Mouse (Mus musculus) hindbrain, embryonic 14.5 days (tissue): ENCODE measurements at regions not wholly inside any gene's neighbourhood (a gene's known extent, or its start where the extent isn't known, plus 50 kb on each side); places are given as distances from the start of the nearest gene placed in this dataset.

Experiments used
- ATAC-seq: fragments of 200-750 bp; cut with Nextera tagmentation; 2 replicates; pipeline ENCODE4 v1.8.0; 2017; ENCODE audit warnings: moderate number of reproducible peaks, mild to moderate bottlenecking, moderate TSS enrichment, moderate library complexity; ENCODE audit not compliant: low FRiP score
- DNase-seq: peaks from one replicate; pipeline ENCODE4 v3.0.0-alpha.2; 2015; ENCODE audit warnings: low spot score
- H3K27ac ChIP-seq: fragments of 300-500 bp; sonication (generic); 2 replicates; pipeline ENCODE4 v1.5.1; 2014; ENCODE audit warnings: mild to moderate bottlenecking, moderate library complexity
- H3K27me3 ChIP-seq: fragments of 300-500 bp; sonication (generic); 2 replicates; pipeline ENCODE4 v1.6.1; 2014; ENCODE audit warnings: mild to moderate bottlenecking, low read length, mixed read lengths; ENCODE audit not compliant: control insufficient read depth, insufficient read depth
- H3K36me3 ChIP-seq: fragments of 300-500 bp; sonication (generic); replicated peaks from 2 replicates; pipeline ENCODE4 v1.6.1; 2014; ENCODE audit not compliant: control insufficient read depth, insufficient read depth
- H3K4me1 ChIP-seq: fragments of 300-500 bp; sonication (generic); replicated peaks from 2 replicates; pipeline ENCODE4 v1.6.1; 2014; ENCODE audit warnings: antibody characterized with exemption, low read length, mixed read lengths; ENCODE audit not compliant: control insufficient read depth, insufficient read depth
- H3K4me2 ChIP-seq: fragments of 300-500 bp; sonication (generic); replicated peaks from 2 replicates; pipeline ENCODE4 v1.6.1; 2014; ENCODE audit warnings: mild to moderate bottlenecking, moderate library complexity
- H3K4me3 ChIP-seq: fragments of 300-500 bp; sonication (generic); replicated peaks from 2 replicates; pipeline ENCODE4 v1.5.1; 2014; ENCODE audit warnings: mild to moderate bottlenecking, low read length
- H3K9ac ChIP-seq: fragments of 300-500 bp; sonication (generic); 2 replicates; pipeline ENCODE4 v1.6.1; 2014
- H3K9me3 ChIP-seq: fragments of 300-500 bp; sonication (generic); 2 replicates; pipeline ENCODE4 v1.6.1; 2016; ENCODE audit warnings: low read length; ENCODE audit not compliant: control insufficient read depth
- WGBS: fragments of 180-500 bp; shearing (Covaris S2); extraction: QIAGEN DNeasy Blood & Tissue Kit; methylation state at CpG from one replicate; pipeline ENCODE4 v1.1.7; 2014; 5-methylcytosine and 5-hydroxymethylcytosine counted together

GRCm38 (mm10) chr3:19458386-19458785, 170.1 kb downstream of the 1700064H15Rik start:
- Histone ChIP-seq H3K9me3 (no peaks in the 10 kb centered on the region), H3K27me3 (no peaks in the 10 kb centered on the region), H3K36me3 (no peaks in the 10 kb centered on the region), H3K4me3 (no peak overlapping the region), H3K9ac (no peak overlapping the region), H3K4me2 (no peak overlapping the region), H3K27ac (no peak overlapping the region), H3K4me1 (no peaks in the 10 kb centered on the region)
- no peak for DNase-seq
- ATAC-seq, result no peak
- 95% methylated on average over 8 of the region's 8 CpGs for WGBS

GRCm38 (mm10) chr3:19457431-19457830, 171.0 kb downstream of the 1700064H15Rik start:
- Histone ChIP-seq H3K36me3 (no peaks in the 10 kb centered on the region), H3K27me3 (no peaks in the 10 kb centered on the region), H3K4me2 (no peak overlapping the region), H3K9me3 (no peaks in the 10 kb centered on the region), H3K9ac (no peak overlapping the region), H3K27ac (no peak overlapping the region), H3K4me1 (no peaks in the 10 kb centered on the region), H3K4me3 (no peak overlapping the region)
- WGBS, result 94% methylated on average over 2 of the region's 2 CpGs
- DNase-seq (no peak), ATAC-seq (no peak)

- Histone ChIP-seq H3K36me3 (no peaks in the 10 kb centered on the region), H3K4me3 (no peak overlapping the region), H3K4me1 (no peaks in the 10 kb centered on the region), H3K9ac (no peak overlapping the region), H3K27ac (no peak overlapping the region), H3K9me3 (no peaks in the 10 kb centered on the region), H3K4me2 (no peak overlapping the region), H3K27me3 (no peaks in the 10 kb centered on the region)
- ATAC-seq (no peak), DNase-seq (no peak)
- 86% methylated on average over 4 of the region's 4 CpGs for WGBS
These were observed 172.5 kb downstream of the 1700064H15Rik start for GRCm38 (mm10) chr3:19455838-19456448.

GRCm38 (mm10) chr3:19451022-19451421, 177.5 kb downstream of the 1700064H15Rik start:
- Histone ChIP-seq H3K4me3 (no peak overlapping the region), H3K27ac (no peak overlapping the region), H3K9ac (no peak overlapping the region), H3K27me3 (no peaks in the 10 kb centered on the region), H3K36me3 (no peaks in the 10 kb centered on the region), H3K9me3 (no peaks in the 10 kb centered on the region), H3K4me2 (no peak overlapping the region), H3K4me1 (no peaks in the 10 kb centered on the region)
- no peak for ATAC-seq
- WGBS, result 44% methylated on average over 3 of the region's 3 CpGs
- no peak for DNase-seq

- H3K9me3 ChIP-seq, result no peaks in the 10 kb centered on the region
- no peaks in the 10 kb centered on the region for H3K36me3 ChIP-seq
- no peak overlapping the region for H3K27ac ChIP-seq
- no peak overlapping the region for H3K4me2 ChIP-seq
- no peak for ATAC-seq
- no peak overlapping the region for H3K4me3 ChIP-seq
- no peaks in the 10 kb centered on the region for H3K27me3 ChIP-seq
- DNase-seq, result no peak
- H3K9ac ChIP-seq, result no peak overlapping the region
- no peaks in the 10 kb centered on the region for H3K4me1 ChIP-seq
- 86% methylated on average over 3 of the region's 3 CpGs for WGBS
These were observed 179.5 kb downstream of the 1700064H15Rik start for GRCm38 (mm10) chr3:19448931-19449330.

- no peak overlapping the region for H3K4me3 ChIP-seq
These were observed 180.3 kb downstream of the 1700064H15Rik start for GRCm38 (mm10) chr3:19448192-19448591.

GRCm38 (mm10) chr3:19447733-19448132, 180.7 kb downstream of the 1700064H15Rik start:
- no peak overlapping the region for H3K9ac ChIP-seq
- no peak overlapping the region for H3K27ac ChIP-seq
- no peak for ATAC-seq
- no peaks in the 10 kb centered on the region for H3K36me3 ChIP-seq
- no peak for DNase-seq
- no peak overlapping the region for H3K4me2 ChIP-seq
- H3K4me1 ChIP-seq, result no peaks in the 10 kb centered on the region
- 70% methylated on average over 1 of the region's 1 CpGs for WGBS
- H3K27me3 ChIP-seq, result no peaks in the 10 kb centered on the region
- no peak overlapping the region for H3K4me3 ChIP-seq
- H3K9me3 ChIP-seq, result no peaks in the 10 kb centered on the region

More at GRCm38 (mm10) chr3:19448192-19448591, 180.3 kb downstream of the 1700064H15Rik start:
- no peaks in the 10 kb centered on the region for H3K36me3 ChIP-seq
- no peaks in the 10 kb centered on the region for H3K9me3 ChIP-seq
- H3K4me1 ChIP-seq, result no peaks in the 10 kb centered on the region
- DNase-seq, result no peak
- H3K4me2 ChIP-seq, result no peak overlapping the region
- H3K27ac ChIP-seq, result no peak overlapping the region
- H3K27me3 ChIP-seq, result no peaks in the 10 kb centered on the region
- ATAC-seq, result no peak
- WGBS, result 86% methylated on average over 2 of the region's 2 CpGs
- no peak overlapping the region for H3K9ac ChIP-seq

- DNase-seq (no peak), ATAC-seq (no peak)
- Histone ChIP-seq H3K27me3 (no peaks in the 10 kb centered on the region), H3K4me1 (no peaks in the 10 kb centered on the region), H3K36me3 (no peaks in the 10 kb centered on the region), H3K9me3 (no peaks in the 10 kb centered on the region), H3K4me3 (no peak overlapping the region), H3K4me2 (no peak overlapping the region), H3K27ac (no peak overlapping the region), H3K9ac (no peak overlapping the region)
- WGBS, result 76% methylated on average over 2 of the region's 2 CpGs
These were observed 183.6 kb downstream of the 1700064H15Rik start for GRCm38 (mm10) chr3:19444914-19445313.

GRCm38 (mm10) chr3:19441827-19442226, 186.7 kb downstream of the 1700064H15Rik start:
- H3K27me3 ChIP-seq, result no peaks in the 10 kb centered on the region
- DNase-seq, result no peak
- H3K27ac ChIP-seq, result no peak overlapping the region
- H3K9me3 ChIP-seq, result no peaks in the 10 kb centered on the region
- H3K4me1 ChIP-seq, result no peaks in the 10 kb centered on the region
- no peak overlapping the region for H3K4me2 ChIP-seq
- no peak overlapping the region for H3K9ac ChIP-seq
- WGBS, result 64% methylated on average over 1 of the region's 1 CpGs
- H3K4me3 ChIP-seq, result no peak overlapping the region
- ATAC-seq, result no peak; the same call in 1 of the 2 replicates
- no peaks in the 10 kb centered on the region for H3K36me3 ChIP-seq

GRCm38 (mm10) chr3:19430159-19430558, 198.3 kb downstream of the 1700064H15Rik start:
- Histone ChIP-seq H3K9ac (no peak overlapping the region), H3K4me2 (no peak overlapping the region), H3K4me1 (no peaks in the 10 kb centered on the region), H3K9me3 (no peaks in the 10 kb centered on the region), H3K27me3 (no peaks in the 10 kb centered on the region), H3K36me3 (no peaks in the 10 kb centered on the region), H3K4me3 (no peak overlapping the region), H3K27ac (no peak overlapping the region)
- ATAC-seq (no peak), DNase-seq (no peak)
- 85% methylated on average over 4 of the region's 4 CpGs for WGBS
